Comparison of ENCODE assay signal across 29 mouse cellular contexts in the genomic region with DNA sequence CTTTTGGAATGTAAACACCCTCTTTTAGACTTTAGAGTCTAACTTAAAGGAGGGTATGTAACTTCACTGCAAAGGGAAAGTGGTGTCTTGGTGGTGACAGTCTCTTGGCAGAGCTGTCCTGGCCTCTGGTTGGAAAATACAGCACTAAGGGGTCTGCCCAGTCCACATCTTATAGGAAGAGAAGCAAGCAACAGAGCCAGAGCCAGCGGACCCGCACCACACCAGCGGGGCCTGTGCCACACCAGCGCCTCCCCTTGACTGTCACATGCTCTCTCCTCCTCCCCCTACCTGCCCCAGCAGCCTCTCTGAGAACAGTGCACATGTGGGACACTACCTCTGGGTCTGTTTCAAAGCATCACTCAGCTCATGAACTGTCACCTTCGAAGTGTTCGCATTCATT. TPM values are rescaled to one million over a fixed set of nuclear protein-coding genes. Genes with fewer than 3 reads are reported as not detected.
DNase-seq lines count a peak whose midpoint lies in the region; ATAC-seq and TF ChIP-seq lines count a peak whose summit lies in the region.
"Had no signal": no experiment of that assay in that cellular context is flagged by ENCODE, and none has a peak within 500 bp of the region (broad histone marks: within the 10 kb centered on the region; RNA-seq: fewer than 3 reads in every experiment).

No protein-coding gene starts in this region.

- no peak overlapping the region for H3K4me2 ChIP-seq in forebrain, embryonic 16.5 days (ENCODE audit: low read length)
- no peak overlapping the region for H3K4me2 ChIP-seq in hindbrain, postnatal 0 days (ENCODE audit: low read depth, low read length)
- H3K4me2 ChIP-seq in hindbrain, embryonic 11.5 days (replicated peaks; ENCODE audit: low read depth, low read length), result no peak overlapping the region
- H3K4me2 ChIP-seq: heart, embryonic 11.5 days; kidney, embryonic 15.5 days; limb, embryonic 13.5 days; liver, embryonic 12.5 days had no signal

- H3K4me1 ChIP-seq in forebrain, embryonic 10.5 days, result peaks cover 54% of the 10 kb centered on the region
- peaks cover 14% of the 10 kb centered on the region for H3K4me1 ChIP-seq in forebrain, embryonic 16.5 days (replicated peaks; ENCODE audit: control insufficient read depth, insufficient read depth, low read length)
- H3K4me1 ChIP-seq in hindbrain, postnatal 0 days (ENCODE audit: insufficient read depth, low read length), result peaks cover 4% of the 10 kb centered on the region; the same call in 1 of the 2 replicates
- no peaks in the 10 kb centered on the region for H3K4me1 ChIP-seq in hindbrain, embryonic 11.5 days (replicated peaks; ENCODE audit: control insufficient read depth, insufficient read depth, low read length)
- H3K4me1 ChIP-seq: liver, embryonic 12.5 days had no signal

- peak overlapping the region; percentile 75; the same call in 1 of the 2 replicates for H3K27ac ChIP-seq in forebrain, embryonic 10.5 days
- no peak overlapping the region for H3K27ac ChIP-seq in forebrain, embryonic 16.5 days (ENCODE audit: low read length)
- no peak overlapping the region for H3K27ac ChIP-seq in hindbrain, postnatal 0 days
- H3K27ac ChIP-seq in hindbrain, embryonic 11.5 days (ENCODE audit: low read depth, low read length), result no peak overlapping the region
- H3K27ac ChIP-seq: kidney, embryonic 15.5 days; limb, embryonic 13.5 days; liver, embryonic 12.5 days had no signal

- no peak for DNase-seq in forebrain, embryonic 10.5 days (ENCODE audit: extremely low spot score, low spot score)
- no peak for DNase-seq in hindbrain, postnatal 0 days (ENCODE audit: low spot score)
- no peak for DNase-seq in hindbrain, embryonic 11.5 days (ENCODE audit: low spot score)
- peak; percentile 36 for DNase-seq in testis, postnatal 10 days (ENCODE audit: low spot score)
- DNase-seq in testis, postnatal 14 days (ENCODE audit: low spot score), result no peak
- no peak for DNase-seq in frontal cortex, adult 2 months (ENCODE audit: extremely low spot score in 1 of 2, low spot score in 1 of 2)
- DNase-seq: cerebellum, adult 9-10 months; gastrocnemius, postnatal 10 days; kidney, adult 11 months; lung, adult 18-20 months; right cerebral cortex, postnatal 25 days; spleen, adult 18-20 months; thymus, postnatal 14 days had no signal

- no peak for ATAC-seq in forebrain, embryonic 16.5 days
- peak; percentile 38; the same call in 1 of the 2 replicates for ATAC-seq in hindbrain, postnatal 0 days
- no peak for ATAC-seq in hindbrain, embryonic 11.5 days (ENCODE audit: low FRiP score)
- ATAC-seq in erythroid progenitor cell, adult 5-6 weeks (replicated peaks; ENCODE audit: low FRiP score, poor library complexity, severe bottlenecking), result no peak
- ATAC-seq: liver, embryonic 12.5 days had no signal

- H3K9me3 ChIP-seq in forebrain, embryonic 10.5 days, result no peaks in the 10 kb centered on the region
- no peaks in the 10 kb centered on the region for H3K9me3 ChIP-seq in forebrain, embryonic 16.5 days (ENCODE audit: control insufficient read depth, low read length)
- H3K9me3 ChIP-seq in hindbrain, postnatal 0 days (ENCODE audit: low read length), result no peaks in the 10 kb centered on the region
- H3K9me3 ChIP-seq in hindbrain, embryonic 11.5 days (ENCODE audit: control insufficient read depth, low read length), result no peaks in the 10 kb centered on the region
- H3K9me3 ChIP-seq: kidney, embryonic 15.5 days; limb, embryonic 13.5 days; liver, embryonic 12.5 days had no signal

- H3K9ac ChIP-seq in forebrain, embryonic 16.5 days (replicated peaks; ENCODE audit: low read depth, low read length), result no peak overlapping the region
- no peak overlapping the region for H3K9ac ChIP-seq in hindbrain, postnatal 0 days (replicated peaks; ENCODE audit: low read length)
- no peak overlapping the region for H3K9ac ChIP-seq in hindbrain, embryonic 11.5 days (ENCODE audit: low read depth, low read length)
- H3K9ac ChIP-seq: kidney, embryonic 15.5 days; limb, embryonic 13.5 days; liver, embryonic 12.5 days had no signal

- WGBS in forebrain, embryonic 10.5 days, result 78% methylated on average over 6 of the region's 6 CpGs
- 59% methylated on average over 6 of the region's 6 CpGs for WGBS in forebrain, embryonic 16.5 days
- WGBS in hindbrain, postnatal 0 days, result 59% methylated on average over 6 of the region's 6 CpGs
- 84% methylated on average over 6 of the region's 6 CpGs for WGBS in hindbrain, embryonic 11.5 days

- H3K36me3 ChIP-seq in forebrain, embryonic 10.5 days (replicated peaks), result no peaks in the 10 kb centered on the region
- H3K36me3 ChIP-seq in forebrain, embryonic 16.5 days (ENCODE audit: control insufficient read depth, insufficient read depth), result no peaks in the 10 kb centered on the region
- no peaks in the 10 kb centered on the region for H3K36me3 ChIP-seq in hindbrain, postnatal 0 days (ENCODE audit: insufficient read depth, low read length)
- H3K36me3 ChIP-seq in hindbrain, embryonic 11.5 days (ENCODE audit: control insufficient read depth, insufficient read depth, low read length), result no peaks in the 10 kb centered on the region
- H3K36me3 ChIP-seq: kidney, embryonic 15.5 days; limb, embryonic 13.5 days; liver, embryonic 12.5 days had no signal

- H3K4me3 ChIP-seq in forebrain, embryonic 10.5 days, result no peak overlapping the region
- no peak overlapping the region for H3K4me3 ChIP-seq in forebrain, embryonic 16.5 days (replicated peaks; ENCODE audit: low read length)
- H3K4me3 ChIP-seq in hindbrain, postnatal 0 days (ENCODE audit: low read length), result no peak overlapping the region
- no peak overlapping the region for H3K4me3 ChIP-seq in hindbrain, embryonic 11.5 days (ENCODE audit: low read depth, low read length)
- H3K4me3 ChIP-seq: erythroblast, embryonic 14.5 days; kidney, embryonic 15.5 days; limb, embryonic 13.5 days; liver, embryonic 12.5 days had no signal

- peaks cover 52% of the 10 kb centered on the region for H3K27me3 ChIP-seq in forebrain, embryonic 10.5 days (ENCODE audit: poor library complexity, severe bottlenecking)
- no peaks in the 10 kb centered on the region; the same call in 1 of the 2 replicates for H3K27me3 ChIP-seq in forebrain, embryonic 16.5 days (replicated peaks; ENCODE audit: control insufficient read depth, insufficient read depth, low read length)
- H3K27me3 ChIP-seq in hindbrain, postnatal 0 days (ENCODE audit: insufficient read depth, low read length), result no peaks in the 10 kb centered on the region
- H3K27me3 ChIP-seq in hindbrain, embryonic 11.5 days (ENCODE audit: control insufficient read depth, insufficient read depth, low read length), result peaks cover 2% of the 10 kb centered on the region; the same call in 1 of the 2 replicates

- TF ChIP-seq CTCF in hindbrain, postnatal 0 days (IDR thresholded peaks at IDR 0.05; ENCODE audit: low read depth), result no peak

RNA-seq across cellular contexts. Expression of a gene that starts 48.5 kb away (rescaled TPM):
- not detected in 2 replicates for polyA plus RNA-seq in forebrain, embryonic 10.5 days (2016; fragmentation: Nextera tagmentation; extraction: Ambion mirVana)
- polyA plus RNA-seq in forebrain, embryonic 16.5 days (2015; fragmentation: Nextera tagmentation; extraction: Ambion mirVana), result not detected in 2 replicates
- total RNA-seq in hindbrain, postnatal 0 days (2014; rRNA removed), result not detected in 2 replicates
- not detected in 2 replicates for polyA plus RNA-seq in hindbrain, postnatal 0 days (2015; fragmentation: Nextera tagmentation; extraction: Ambion mirVana)
- not detected in 2 replicates for polyA plus RNA-seq in hindbrain, embryonic 11.5 days (2014; fragmentation: Nextera tagmentation; extraction: Ambion mirVana)
- polyA plus RNA-seq in frontal cortex, adult 2 months (2012; rRNA removed), result not detected in 2 replicates
- not detected in 2 replicates for total RNA-seq in erythroid progenitor cell, adult 5-6 weeks (2015; ENCODE audit: low replicate concordance)
- total RNA-seq in erythroid progenitor cell, adult 5-6 weeks (2017; ENCODE audit: low replicate concordance), result not detected in 2 replicates
- total RNA-seq: adrenal gland, postnatal 25 days; common myeloid progenitor, adult 5-6 weeks; gastrocnemius, postnatal 10 days; granulocyte monocyte progenitor cell, adult 5-6 weeks; heart, postnatal 10 days; layer of hippocampus, adult 8-10 months; left cerebral cortex, postnatal 25 days; megakaryocyte, adult 5-6 weeks had no signal
- polyA plus RNA-seq: brain, embryonic 14.5 days; erythroblast, embryonic 14.5 days; heart, embryonic 11.5 days; limb, embryonic 13.5 days; liver, embryonic 12.5 days; neural tube, embryonic 11.5 days had no signal

RNA-seq across cellular contexts. Expression of a gene that starts 57.4 kb away (rescaled TPM):
- polyA plus RNA-seq in forebrain, embryonic 10.5 days (2016; fragmentation: Nextera tagmentation; extraction: Ambion mirVana), result 0.31 and 0.41 TPM in 2 replicates
- 2.0 and 4.5 TPM in 2 replicates for polyA plus RNA-seq in forebrain, embryonic 16.5 days (2015; fragmentation: Nextera tagmentation; extraction: Ambion mirVana)
- total RNA-seq in hindbrain, postnatal 0 days (2014; rRNA removed), result 12.4 and 13.5 TPM in 2 replicates
- polyA plus RNA-seq in hindbrain, postnatal 0 days (2015; fragmentation: Nextera tagmentation; extraction: Ambion mirVana), result 8.0 and 8.2 TPM in 2 replicates
- polyA plus RNA-seq in hindbrain, embryonic 11.5 days (2014; fragmentation: Nextera tagmentation; extraction: Ambion mirVana), result 0.83 and 1.3 TPM in 2 replicates
- polyA plus RNA-seq in frontal cortex, adult 2 months (2012; rRNA removed), result 11.2 and 12.6 TPM in 2 replicates
- total RNA-seq in erythroid progenitor cell, adult 5-6 weeks (2015; ENCODE audit: low replicate concordance), result 10.8 and 13.0 TPM in 2 replicates
- 6.1 and 6.3 TPM in 2 replicates for total RNA-seq in erythroid progenitor cell, adult 5-6 weeks (2017; ENCODE audit: low replicate concordance)
